Mouse (Mus musculus): ENCODE measurements at regions not wholly inside any gene's neighbourhood (a gene's known extent, or its start where the extent isn't known, plus 50 kb on each side); places are given as distances from the start of the nearest gene placed in this dataset.

- Histone ChIP-seq H3K9ac (no peak overlapping the region), H3K4me1 (no peaks in the 10 kb centered on the region; the same call in 1 of the 2 replicates), H3K9me3 (no peaks in the 10 kb centered on the region), H3K4me2 (no peak overlapping the region), H3K27ac (no peak overlapping the region), H3K36me3 (no peaks in the 10 kb centered on the region), H3K27me3 (no peaks in the 10 kb centered on the region), H3K4me3 (no peak overlapping the region)
- no peak for ATAC-seq (ENCODE audit: borderline replicate concordance, extremely low read depth, low FRiP score, low TSS enrichment)
- 52% methylated on average over 9 of the region's 9 CpGs for WGBS
These were observed 123.4 kb upstream of the Egflam start for GRCm38 (mm10) chr15:7521611-7522010.

DNA sequence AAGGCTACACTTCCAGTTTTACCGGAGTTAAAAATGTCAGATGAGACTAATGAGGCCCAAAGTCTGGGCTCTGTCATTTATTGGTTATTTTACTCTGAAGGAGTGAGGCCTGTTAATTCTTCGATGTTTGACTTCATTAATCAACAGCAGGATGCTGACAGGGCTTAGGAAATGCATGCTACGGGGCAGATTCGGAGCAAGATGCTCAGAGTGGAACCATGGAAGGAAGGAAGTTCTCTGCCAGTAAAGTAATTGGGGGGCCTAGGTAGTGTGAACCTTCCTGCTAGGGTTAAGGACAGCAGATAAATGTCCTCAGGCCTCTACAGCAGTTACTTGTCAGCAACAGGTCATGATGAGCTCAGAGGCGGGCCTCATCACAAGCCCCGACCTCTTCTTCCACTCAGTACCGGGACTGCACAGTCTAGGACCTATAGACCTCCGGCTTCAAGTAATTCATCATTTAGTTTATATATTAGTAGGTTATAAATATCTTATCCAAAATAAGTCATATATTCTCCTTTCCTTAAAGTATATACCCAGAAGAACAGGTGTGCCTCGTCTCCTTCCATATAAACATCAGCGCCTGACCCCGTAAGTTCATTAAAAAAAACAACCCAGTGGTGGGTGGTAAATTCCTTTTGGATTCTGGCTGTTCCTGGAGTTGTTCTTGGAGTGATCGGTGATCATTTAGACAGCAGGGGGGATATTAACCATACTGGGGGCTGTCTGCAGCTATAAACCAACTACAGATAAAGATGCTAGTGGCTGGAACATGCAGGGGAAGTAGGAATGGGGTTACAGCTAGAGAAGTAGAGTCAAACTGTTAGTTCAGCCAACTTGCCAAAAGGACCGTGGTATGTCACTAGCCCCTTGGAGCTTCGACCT lies 124.9 kb upstream of the Egflam start:
- Histone ChIP-seq H3K9me3 (no peaks in the 10 kb centered on the region), H3K27me3 (no peaks in the 10 kb centered on the region), H3K4me1 (no peaks in the 10 kb centered on the region; the same call in 1 of the 2 replicates), H3K9ac (no peak overlapping the region), H3K27ac (no peak overlapping the region), H3K36me3 (no peaks in the 10 kb centered on the region), H3K4me3 (no peak overlapping the region), H3K4me2 (no peak overlapping the region)
- WGBS, result 33% methylated on average over 14 of the region's 14 CpGs
- ATAC-seq (ENCODE audit: borderline replicate concordance, extremely low read depth, low FRiP score, low TSS enrichment), result no peak

DNA sequence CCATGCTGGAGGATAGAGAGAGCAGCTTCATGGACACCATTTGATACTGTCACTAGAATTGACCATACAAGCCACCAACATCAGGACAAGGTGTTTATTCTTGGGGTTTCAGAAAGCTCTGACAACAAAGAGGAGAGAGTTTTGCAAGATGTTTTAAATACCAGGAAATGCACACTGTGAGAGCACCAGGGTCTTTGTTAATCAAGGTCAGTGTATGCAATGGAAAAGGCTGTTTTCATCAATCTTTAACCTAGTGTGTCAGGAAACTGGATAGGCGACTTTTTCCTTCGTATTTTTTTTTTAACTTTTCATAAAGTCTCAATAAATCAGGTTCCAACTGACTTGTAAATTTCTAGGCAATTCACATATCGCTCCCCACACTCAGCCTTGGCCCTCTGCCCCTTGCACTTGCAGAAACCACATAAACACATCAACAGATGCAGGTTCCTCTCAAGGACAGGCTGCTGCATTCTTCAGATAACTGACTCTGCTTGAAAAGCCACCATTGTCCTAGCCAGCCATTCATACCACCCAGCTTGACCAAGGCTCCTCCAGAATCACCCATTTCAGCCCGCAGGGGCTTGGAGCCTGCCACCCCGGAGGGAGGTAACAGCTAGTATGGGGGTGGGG lies 132.9 kb upstream of the Egflam start:
- H3K4me2 ChIP-seq, result no peak overlapping the region
- H3K4me1 ChIP-seq, result peaks cover 12% of the 10 kb centered on the region; the same call in 1 of the 2 replicates
- H3K27me3 ChIP-seq, result no peaks in the 10 kb centered on the region
- H3K9ac ChIP-seq, result no peak overlapping the region
- H3K4me3 ChIP-seq, result no peak overlapping the region
- H3K36me3 ChIP-seq, result no peaks in the 10 kb centered on the region
- WGBS, result 2% methylated on average over 5 of the region's 5 CpGs
- ATAC-seq (ENCODE audit: borderline replicate concordance, extremely low read depth, low FRiP score, low TSS enrichment), result no peak
- H3K27ac ChIP-seq, result no peak overlapping the region
- no peaks in the 10 kb centered on the region for H3K9me3 ChIP-seq

DNA sequence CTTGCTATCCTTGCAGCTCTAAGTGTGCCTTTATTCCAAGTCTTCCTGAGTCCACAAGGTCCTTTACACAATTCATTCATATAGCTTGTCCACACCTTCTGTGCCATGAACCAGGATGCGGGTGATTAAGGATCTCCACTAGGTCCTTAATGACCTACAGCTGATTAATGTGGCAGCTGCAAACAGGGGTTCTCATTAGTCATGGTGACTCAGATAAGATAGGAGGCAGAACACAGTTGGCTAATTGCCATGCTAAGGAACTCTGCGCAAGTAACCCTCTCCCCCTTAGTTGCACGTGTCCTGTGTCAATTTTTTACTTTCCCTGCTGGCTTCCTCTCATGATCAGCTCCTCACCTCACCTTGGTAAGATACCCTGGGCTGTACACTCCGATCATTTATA lies 139.7 kb upstream of the Egflam start:
- no peak overlapping the region for H3K9ac ChIP-seq
- H3K27ac ChIP-seq, result no peak overlapping the region
- H3K4me2 ChIP-seq, result no peak overlapping the region
- no peaks in the 10 kb centered on the region for H3K36me3 ChIP-seq
- no peaks in the 10 kb centered on the region for H3K4me1 ChIP-seq
- H3K9me3 ChIP-seq, result no peaks in the 10 kb centered on the region
- no peaks in the 10 kb centered on the region for H3K27me3 ChIP-seq
- ATAC-seq (ENCODE audit: borderline replicate concordance, extremely low read depth, low FRiP score, low TSS enrichment), result no peak
- 33% methylated on average over 4 of the region's 4 CpGs for WGBS
- H3K4me3 ChIP-seq, result no peak overlapping the region

GRCm38 (mm10) chr15:7553190-7553895 lies 155.1 kb upstream of the Egflam start:
- no peak overlapping the region for H3K4me2 ChIP-seq
- H3K27ac ChIP-seq, result no peak overlapping the region
- no peak overlapping the region for H3K9ac ChIP-seq
- H3K36me3 ChIP-seq, result no peaks in the 10 kb centered on the region
- ATAC-seq (ENCODE audit: borderline replicate concordance, extremely low read depth, low FRiP score, low TSS enrichment), result no peak
- H3K4me3 ChIP-seq, result no peak overlapping the region
- no peaks in the 10 kb centered on the region for H3K27me3 ChIP-seq
- WGBS, result 88% methylated on average over 2 of the region's 2 CpGs
- H3K9me3 ChIP-seq, result no peaks in the 10 kb centered on the region
- no peaks in the 10 kb centered on the region for H3K4me1 ChIP-seq

GRCm38 (mm10) chr15:7554433-7554832 lies 156.2 kb upstream of the Egflam start:
- 47% methylated on average over 3 of the region's 3 CpGs for WGBS

DNA sequence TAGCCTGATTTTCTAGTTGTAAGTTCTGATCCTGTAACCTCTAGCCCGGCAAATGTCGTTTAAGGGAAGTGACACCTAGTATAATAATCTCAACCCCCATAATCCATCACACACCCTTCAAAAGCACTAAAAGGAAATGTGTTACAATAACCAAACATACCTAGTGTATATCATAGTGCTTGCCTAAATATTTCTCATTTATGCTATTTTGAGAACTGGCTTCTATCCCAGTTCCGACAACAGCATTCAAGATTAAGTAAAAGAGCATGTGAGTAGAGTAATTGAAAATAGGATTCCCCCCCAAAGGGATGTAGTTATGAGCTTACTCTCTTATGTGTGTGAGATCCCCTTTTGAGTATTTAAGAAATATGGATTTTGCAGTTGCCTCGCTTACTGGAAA lies 165.1 kb upstream of the Egflam start:
- H3K4me1 ChIP-seq, result peaks cover 21% of the 10 kb centered on the region
- no peak overlapping the region for H3K4me3 ChIP-seq
- 19% methylated on average over 4 of the region's 4 CpGs for WGBS
- ATAC-seq (ENCODE audit: borderline replicate concordance, extremely low read depth, low FRiP score, low TSS enrichment), result peak; percentile 80
- H3K9me3 ChIP-seq, result no peaks in the 10 kb centered on the region
- no peaks in the 10 kb centered on the region for H3K27me3 ChIP-seq
- H3K36me3 ChIP-seq, result no peaks in the 10 kb centered on the region
- no peak overlapping the region for H3K4me2 ChIP-seq
- H3K9ac ChIP-seq, result no peak overlapping the region
- peak overlapping the region; percentile 62 for H3K27ac ChIP-seq

More at GRCm38 (mm10) chr15:7554433-7554832, 156.2 kb upstream of the Egflam start:
- Histone ChIP-seq H3K4me3 (no peak overlapping the region), H3K27me3 (no peaks in the 10 kb centered on the region), H3K4me1 (no peaks in the 10 kb centered on the region), H3K36me3 (no peaks in the 10 kb centered on the region), H3K27ac (no peak overlapping the region), H3K9ac (no peak overlapping the region), H3K9me3 (no peaks in the 10 kb centered on the region), H3K4me2 (no peak overlapping the region)
- no peak for ATAC-seq (ENCODE audit: borderline replicate concordance, extremely low read depth, low FRiP score, low TSS enrichment)

- 44% methylated on average over 9 of the region's 9 CpGs for WGBS
- Histone ChIP-seq H3K27me3 (no peaks in the 10 kb centered on the region), H3K27ac (peak overlapping the region; percentile 39), H3K4me3 (no peak overlapping the region), H3K4me2 (peak overlapping the region; percentile 4; the same call in 1 of the 2 replicates), H3K9me3 (no peaks in the 10 kb centered on the region), H3K9ac (no peak overlapping the region), H3K4me1 (peaks cover 21% of the 10 kb centered on the region), H3K36me3 (no peaks in the 10 kb centered on the region)
- peak; percentile 41 for ATAC-seq (ENCODE audit: borderline replicate concordance, extremely low read depth, low FRiP score, low TSS enrichment)
These were observed 165.5 kb upstream of the Egflam start for GRCm38 (mm10) chr15:7563726-7564125.

GRCm38 (mm10) chr15:7572221-7572620 lies 174.0 kb upstream of the Egflam start:
- Histone ChIP-seq H3K27me3 (no peaks in the 10 kb centered on the region), H3K9ac (no peak overlapping the region), H3K4me2 (no peak overlapping the region), H3K9me3 (no peaks in the 10 kb centered on the region), H3K4me3 (no peak overlapping the region), H3K4me1 (peaks cover 2% of the 10 kb centered on the region; the same call in 1 of the 2 replicates), H3K36me3 (no peaks in the 10 kb centered on the region), H3K27ac (no peak overlapping the region)
- 96% methylated on average over 1 of the region's 1 CpGs for WGBS
- ATAC-seq (ENCODE audit: borderline replicate concordance, extremely low read depth, low FRiP score, low TSS enrichment), result no peak

GRCm38 (mm10) chr15:7574264-7574663 lies 176.1 kb upstream of the Egflam start:
- Histone ChIP-seq H3K9me3 (no peaks in the 10 kb centered on the region), H3K4me2 (no peak overlapping the region), H3K4me3 (no peak overlapping the region), H3K36me3 (no peaks in the 10 kb centered on the region), H3K4me1 (peaks cover 2% of the 10 kb centered on the region; the same call in 1 of the 2 replicates), H3K9ac (no peak overlapping the region), H3K27ac (no peak overlapping the region), H3K27me3 (no peaks in the 10 kb centered on the region)
- 39% methylated on average over 3 of the region's 3 CpGs for WGBS
- ATAC-seq (ENCODE audit: borderline replicate concordance, extremely low read depth, low FRiP score, low TSS enrichment), result no peak

GRCm38 (mm10) chr15:7574811-7575210 lies 176.6 kb upstream of the Egflam start:
- Histone ChIP-seq H3K9ac (no peak overlapping the region), H3K4me3 (no peak overlapping the region), H3K4me2 (no peak overlapping the region; the same call in 1 of the 2 replicates), H3K36me3 (no peaks in the 10 kb centered on the region), H3K27ac (0 out of 2 replicates have a peak overlapping the region, but pooled peaks have one; percentile 15), H3K9me3 (no peaks in the 10 kb centered on the region), H3K27me3 (no peaks in the 10 kb centered on the region), H3K4me1 (peaks cover 2% of the 10 kb centered on the region; the same call in 1 of the 2 replicates)
- ATAC-seq (ENCODE audit: borderline replicate concordance, extremely low read depth, low FRiP score, low TSS enrichment), result peak; percentile 31; the same call in 1 of the 2 replicates
- 36% methylated on average over 2 of the region's 2 CpGs for WGBS

Measured in lung, embryonic 15.5 days (tissue).